Mouse (Mus musculus): ENCODE measurements around the gene Bcas3. TPM values are rescaled to one million over a fixed set of nuclear protein-coding genes. Genes with fewer than 3 reads are reported as not detected.

Bcas3 gene
- polyA plus RNA-seq, 1 experiment from 2014 or later: 26.5 TPM

- no peak overlapping the region for H3K4me3 ChIP-seq
- peaks cover 72% of the 10 kb centered on the region for H3K27me3 ChIP-seq (ENCODE audit: low read depth, poor library complexity, severe bottlenecking)
- 85% methylated on average over 8 of the region's 8 CpGs for WGBS
- H3K36me3 ChIP-seq: no peaks in the 10 kb centered on the region
- no peak for DNase-seq (ENCODE audit: low spot score)
- peaks cover 46% of the 10 kb centered on the region for H3K4me1 ChIP-seq
- no peaks in the 10 kb centered on the region for H3K9me3 ChIP-seq (replicated peaks)
- no peak overlapping the region for H3K27ac ChIP-seq
These were observed 269.0 kb downstream of the Bcas3 start for GRCm38 (mm10) chr11:85621994-85622393.

GRCm38 (mm10) chr11:85625206-85625605, 272.2 kb downstream of the Bcas3 start:
- Histone ChIP-seq H3K4me3 (no peak overlapping the region), H3K27ac (0 out of 2 replicates have a peak overlapping the region, but pooled peaks have one; percentile 6), H3K9me3 (replicated peaks) (no peaks in the 10 kb centered on the region), H3K36me3 (no peaks in the 10 kb centered on the region), H3K27me3 (ENCODE audit: low read depth, poor library complexity, severe bottlenecking) (peaks cover 70% of the 10 kb centered on the region), H3K4me1 (peaks cover 62% of the 10 kb centered on the region)
- WGBS: 21% methylated on average over 5 of the region's 5 CpGs
- DNase-seq (ENCODE audit: low spot score): peak; percentile 53

- 75% methylated on average over 2 of the region's 2 CpGs for WGBS
- H3K4me1 ChIP-seq: peaks cover 74% of the 10 kb centered on the region
- no peaks in the 10 kb centered on the region for H3K9me3 ChIP-seq (replicated peaks)
- H3K4me3 ChIP-seq: no peak overlapping the region
- peak overlapping the region; percentile 48; the same call in 1 of the 2 replicates for H3K27ac ChIP-seq
- DNase-seq (ENCODE audit: low spot score): no peak
- H3K36me3 ChIP-seq: no peaks in the 10 kb centered on the region
- peaks cover 59% of the 10 kb centered on the region for H3K27me3 ChIP-seq (ENCODE audit: low read depth, poor library complexity, severe bottlenecking)
These were observed 273.9 kb downstream of the Bcas3 start for GRCm38 (mm10) chr11:85626846-85627245.

- no peak overlapping the region for H3K27ac ChIP-seq
- WGBS: 85% methylated on average over 3 of the region's 3 CpGs
- no peak overlapping the region for H3K4me3 ChIP-seq
- peaks cover 53% of the 10 kb centered on the region for H3K27me3 ChIP-seq (ENCODE audit: low read depth, poor library complexity, severe bottlenecking)
- H3K9me3 ChIP-seq (replicated peaks): no peaks in the 10 kb centered on the region
- peaks cover 74% of the 10 kb centered on the region for H3K4me1 ChIP-seq
- no peaks in the 10 kb centered on the region for H3K36me3 ChIP-seq
- DNase-seq (ENCODE audit: low spot score): no peak
These were observed 274.4 kb downstream of the Bcas3 start for GRCm38 (mm10) chr11:85627405-85627804.

GRCm38 (mm10) chr11:85628303-85629063, 275.5 kb downstream of the Bcas3 start:
- H3K4me1 ChIP-seq: peaks cover 85% of the 10 kb centered on the region
- H3K9me3 ChIP-seq (replicated peaks): no peaks in the 10 kb centered on the region
- H3K36me3 ChIP-seq: no peaks in the 10 kb centered on the region
- no peak overlapping the region; the same call in 1 of the 2 replicates for H3K4me3 ChIP-seq
- peak overlapping the region; percentile 57 for H3K27ac ChIP-seq
- peak; percentile 61 for DNase-seq (ENCODE audit: low spot score)
- H3K27me3 ChIP-seq (ENCODE audit: low read depth, poor library complexity, severe bottlenecking): peaks cover 42% of the 10 kb centered on the region
- WGBS: 32% methylated on average over 13 of the region's 13 CpGs

GRCm38 (mm10) chr11:85632568-85632981, 279.6 kb downstream of the Bcas3 start:
- DNase-seq (ENCODE audit: low spot score): peak; percentile 50
- Histone ChIP-seq H3K27me3 (ENCODE audit: low read depth, poor library complexity, severe bottlenecking) (peaks cover 15% of the 10 kb centered on the region), H3K4me3 (0 out of 2 replicates have a peak overlapping the region, but pooled peaks have one; percentile 10), H3K27ac (peak overlapping the region; percentile 68), H3K4me1 (peaks cover 64% of the 10 kb centered on the region), H3K36me3 (no peaks in the 10 kb centered on the region), H3K9me3 (replicated peaks) (no peaks in the 10 kb centered on the region)
- WGBS: 8% methylated on average over 2 of the region's 2 CpGs

GRCm38 (mm10) chr11:85638696-85639495, 285.9 kb downstream of the Bcas3 start:
- no peak overlapping the region for H3K4me3 ChIP-seq
- DNase-seq (ENCODE audit: low spot score): peak; percentile 34
- no peaks in the 10 kb centered on the region for H3K9me3 ChIP-seq (replicated peaks)
- no peaks in the 10 kb centered on the region for H3K36me3 ChIP-seq
- 29% methylated on average over 12 of the region's 12 CpGs for WGBS
- H3K27ac ChIP-seq: 0 out of 2 replicates have a peak overlapping the region, but pooled peaks have one; percentile 36
- H3K4me1 ChIP-seq: peaks cover 64% of the 10 kb centered on the region
- no peaks in the 10 kb centered on the region for H3K27me3 ChIP-seq (ENCODE audit: low read depth, poor library complexity, severe bottlenecking)

GRCm38 (mm10) chr11:85640659-85641058, 287.7 kb downstream of the Bcas3 start:
- peak overlapping the region; percentile 44; the same call in 1 of the 2 replicates for H3K27ac ChIP-seq
- peak; percentile 43 for DNase-seq (ENCODE audit: low spot score)
- H3K36me3 ChIP-seq: no peaks in the 10 kb centered on the region
- 25% methylated on average over 5 of the region's 5 CpGs for WGBS
- H3K9me3 ChIP-seq (replicated peaks): no peaks in the 10 kb centered on the region
- H3K4me1 ChIP-seq: peaks cover 75% of the 10 kb centered on the region
- no peak overlapping the region for H3K4me3 ChIP-seq
- peaks cover 6% of the 10 kb centered on the region; the same call in 1 of the 2 replicates for H3K27me3 ChIP-seq (ENCODE audit: low read depth, poor library complexity, severe bottlenecking)

GRCm38 (mm10) chr11:85641486-85641885, 288.5 kb downstream of the Bcas3 start:
- Histone ChIP-seq H3K9me3 (replicated peaks) (no peaks in the 10 kb centered on the region), H3K4me3 (no peak overlapping the region), H3K36me3 (no peaks in the 10 kb centered on the region), H3K27ac (no peak overlapping the region), H3K27me3 (ENCODE audit: low read depth, poor library complexity, severe bottlenecking) (peaks cover 6% of the 10 kb centered on the region; the same call in 1 of the 2 replicates), H3K4me1 (peaks cover 75% of the 10 kb centered on the region)
- WGBS: 90% methylated on average over 4 of the region's 4 CpGs
- DNase-seq (ENCODE audit: low spot score): no peak

GRCm38 (mm10) chr11:85642591-85642990, 289.6 kb downstream of the Bcas3 start:
- H3K27me3 ChIP-seq (ENCODE audit: low read depth, poor library complexity, severe bottlenecking): peaks cover 16% of the 10 kb centered on the region; the same call in 1 of the 2 replicates
- peaks cover 69% of the 10 kb centered on the region for H3K4me1 ChIP-seq
- no peaks in the 10 kb centered on the region for H3K36me3 ChIP-seq
- DNase-seq (ENCODE audit: low spot score): no peak
- H3K27ac ChIP-seq: peak overlapping the region; percentile 50; the same call in 1 of the 2 replicates
- 40% methylated on average over 6 of the region's 6 CpGs for WGBS
- H3K4me3 ChIP-seq: no peak overlapping the region
- no peaks in the 10 kb centered on the region for H3K9me3 ChIP-seq (replicated peaks)

GRCm38 (mm10) chr11:85643025-85643424, 290.1 kb downstream of the Bcas3 start:
- no peak overlapping the region for H3K4me3 ChIP-seq
- H3K27me3 ChIP-seq (ENCODE audit: low read depth, poor library complexity, severe bottlenecking): peaks cover 17% of the 10 kb centered on the region; the same call in 1 of the 2 replicates
- H3K4me1 ChIP-seq: peaks cover 65% of the 10 kb centered on the region
- H3K9me3 ChIP-seq (replicated peaks): no peaks in the 10 kb centered on the region
- WGBS: 86% methylated on average over 4 of the region's 4 CpGs
- DNase-seq (ENCODE audit: low spot score): no peak
- H3K36me3 ChIP-seq: no peaks in the 10 kb centered on the region
- no peak overlapping the region for H3K27ac ChIP-seq

- peak; percentile 38 for DNase-seq (ENCODE audit: low spot score)
These were observed 290.6 kb downstream of the Bcas3 start for GRCm38 (mm10) chr11:85643479-85644000.

More at GRCm38 (mm10) chr11:85643479-85644000, 290.6 kb downstream of the Bcas3 start:
- H3K27me3 ChIP-seq (ENCODE audit: low read depth, poor library complexity, severe bottlenecking): peaks cover 17% of the 10 kb centered on the region; the same call in 1 of the 2 replicates
- H3K9me3 ChIP-seq (replicated peaks): no peaks in the 10 kb centered on the region
- 48% methylated on average over 10 of the region's 10 CpGs for WGBS
- no peaks in the 10 kb centered on the region for H3K36me3 ChIP-seq
- 0 out of 2 replicates have a peak overlapping the region, but pooled peaks have one; percentile 6 for H3K4me3 ChIP-seq
- peaks cover 60% of the 10 kb centered on the region for H3K4me1 ChIP-seq
- peak overlapping the region; percentile 46; the same call in 1 of the 2 replicates for H3K27ac ChIP-seq

Data from limb, embryonic 10.5 days (tissue).